Mouse (Mus musculus) C2C12 (cell line): ENCODE results near the gene Dsn1. TPM values are rescaled to one million over a fixed set of nuclear protein-coding genes. Genes with fewer than 3 reads are reported as not detected.

Experiments used
- H3K27me3 ChIP-seq: one replicate; pipeline ENCODE4 v1.6.1; 2011; ENCODE audit not compliant: control insufficient read depth, insufficient read depth, insufficient read length
- H3K36me3 ChIP-seq: one replicate; pipeline ENCODE4 v1.6.1; 2011; ENCODE audit not compliant: control insufficient read depth, insufficient read depth
- H3K4me3 ChIP-seq: one replicate; pipeline ENCODE4 v1.5.1; 2011; ENCODE audit warnings: mild to moderate bottlenecking, control low read depth; ENCODE audit not compliant: poor library complexity, insufficient read depth, severe bottlenecking
- H3K79me2 ChIP-seq: one replicate; pipeline ENCODE4 v1.6.1; 2011; ENCODE audit not compliant: control insufficient read depth, insufficient read depth
- H3K79me3 ChIP-seq: one replicate; pipeline ENCODE4 v1.6.1; 2011; ENCODE audit warnings: low read depth, control low read depth
- H3ac ChIP-seq: one replicate; pipeline ENCODE3; 2011; ENCODE audit warnings: low read depth; ENCODE audit not compliant: control insufficient read depth, insufficient read length
- CEBPB ChIP-seq: IDR thresholded peaks from one replicate; pipeline ENCODE4 v1.6.1; 2011; ENCODE audit warnings: low read depth, mild to moderate bottlenecking, control low read depth, moderate library complexity
- CTCF ChIP-seq: IDR thresholded peaks from one replicate; pipeline ENCODE4 v1.5.1; 2011; ENCODE audit not compliant: control insufficient read depth, insufficient read depth, insufficient read length
- FOSL1 ChIP-seq: IDR thresholded peaks from one replicate; pipeline ENCODE4 v1.8.0; 2011; ENCODE audit warnings: mild to moderate bottlenecking, low read length; ENCODE audit not compliant: poor library complexity, insufficient read depth, severe bottlenecking
- MAX ChIP-seq: IDR thresholded peaks from one replicate; pipeline ENCODE4 v1.6.1; 2011; ENCODE audit warnings: mild to moderate bottlenecking, control low read depth
- MYOD1 ChIP-seq: IDR thresholded peaks from one replicate; pipeline ENCODE4 v1.6.1; 2011; ENCODE audit warnings: low read depth; ENCODE audit not compliant: control insufficient read depth, insufficient read length
- MYOG ChIP-seq: IDR thresholded peaks from one replicate; pipeline ENCODE4 v1.6.1; 2011; ENCODE audit not compliant: control insufficient read depth, insufficient read length; ENCODE audit errors: extremely low read depth
- USF1 ChIP-seq: IDR thresholded peaks from one replicate; pipeline ENCODE4 v1.6.1; 2011; ENCODE audit warnings: low read depth, mild to moderate bottlenecking, control low read depth, moderate library complexity
- polyA plus RNA-seq: library from polyadenylated mRNA; unstranded; fragments of >200 nt; fragmentation: generic; extraction: Trizol; gene quantifications from one replicate; pipeline ENCODE4 v1.2.1, GENCODE M21; 2012; ENCODE audit warnings: missing spikeins

Gene Dsn1
- polyA plus RNA-seq, 1 experiment = 12.0 TPM

- H3ac ChIP-seq = no peak overlapping the region
- H3K4me3 ChIP-seq = no peak overlapping the region
- peaks cover 74% of the 10 kb centered on the region for H3K36me3 ChIP-seq
- no peak for TF ChIP-seq CEBPB
- TF ChIP-seq MYOG = no peak
- TF ChIP-seq CTCF = peak; percentile 20
- H3K79me2 ChIP-seq = peaks cover 35% of the 10 kb centered on the region
- no peaks in the 10 kb centered on the region for H3K27me3 ChIP-seq
- H3K79me3 ChIP-seq = peaks cover 4% of the 10 kb centered on the region
Observed at GRCm38 (mm10) chr2:157043987-157044386, 37.0 kb upstream of the Dsn1 start.

GRCm38 (mm10) chr2:157043556-157043955, 36.6 kb upstream of the Dsn1 start:
- Histone ChIP-seq H3K36me3 (peaks cover 76% of the 10 kb centered on the region), H3K79me2 (peaks cover 35% of the 10 kb centered on the region), H3K79me3 (peaks cover 4% of the 10 kb centered on the region), H3K4me3 (no peak overlapping the region), H3ac (no peak overlapping the region), H3K27me3 (no peaks in the 10 kb centered on the region)
- TF ChIP-seq CTCF (no peak), USF1 (no peak), MYOG (no peak), FOSL1 (no peak), MYOD1 (no peak), CEBPB (no peak), MAX (no peak)

GRCm38 (mm10) chr2:157041421-157041820, 34.5 kb upstream of the Dsn1 start:
- H3K27me3 ChIP-seq = no peaks in the 10 kb centered on the region
- TF ChIP-seq USF1 (no peak), CEBPB (no peak), MYOG (no peak), CTCF (no peak), MYOD1 (no peak), FOSL1 (no peak), MAX (no peak)
- H3K79me2 ChIP-seq = peaks cover 18% of the 10 kb centered on the region
- H3ac ChIP-seq = no peak overlapping the region
- peaks cover 68% of the 10 kb centered on the region for H3K36me3 ChIP-seq
- peaks cover 3% of the 10 kb centered on the region for H3K79me3 ChIP-seq
- no peak overlapping the region for H3K4me3 ChIP-seq

- Histone ChIP-seq H3K27me3 (no peaks in the 10 kb centered on the region), H3ac (no peak overlapping the region), H3K4me3 (no peak overlapping the region), H3K79me3 (peaks cover 3% of the 10 kb centered on the region), H3K79me2 (peaks cover 11% of the 10 kb centered on the region), H3K36me3 (peaks cover 65% of the 10 kb centered on the region)
- TF ChIP-seq USF1 (no peak), MYOD1 (no peak), MAX (no peak), FOSL1 (no peak), MYOG (no peak), CEBPB (no peak), CTCF (no peak)
Observed at GRCm38 (mm10) chr2:157040649-157041046, 33.7 kb upstream of the Dsn1 start.

- no peak for TF ChIP-seq USF1
- TF ChIP-seq MYOD1 = no peak
- TF ChIP-seq CTCF = peak; percentile 32
- TF ChIP-seq CEBPB = no peak
- TF ChIP-seq FOSL1 = no peak
- no peak for TF ChIP-seq MYOG
- peaks cover 3% of the 10 kb centered on the region for H3K79me3 ChIP-seq
- no peak overlapping the region for H3K4me3 ChIP-seq
- peaks cover 62% of the 10 kb centered on the region for H3K36me3 ChIP-seq
- H3K27me3 ChIP-seq = no peaks in the 10 kb centered on the region
- H3K79me2 ChIP-seq = peaks cover 9% of the 10 kb centered on the region
- no peak overlapping the region for H3ac ChIP-seq
Observed at GRCm38 (mm10) chr2:157039900-157040648, 33.1 kb upstream of the Dsn1 start.

- H3K4me3 ChIP-seq = no peak overlapping the region
- no peaks in the 10 kb centered on the region for H3K79me3 ChIP-seq
- no peak overlapping the region for H3ac ChIP-seq
- no peak for TF ChIP-seq MYOD1
- no peak for TF ChIP-seq MAX
- TF ChIP-seq USF1 = no peak
- no peak for TF ChIP-seq CEBPB
- TF ChIP-seq MYOG = no peak
- no peak for TF ChIP-seq CTCF
- no peaks in the 10 kb centered on the region for H3K27me3 ChIP-seq
- no peaks in the 10 kb centered on the region for H3K79me2 ChIP-seq
- peaks cover 68% of the 10 kb centered on the region for H3K36me3 ChIP-seq
Observed at GRCm38 (mm10) chr2:157037303-157037702, 30.3 kb upstream of the Dsn1 start.
